Comparison of ENCODE assay signal across 8 mouse cellular contexts in the genomic region with DNA sequence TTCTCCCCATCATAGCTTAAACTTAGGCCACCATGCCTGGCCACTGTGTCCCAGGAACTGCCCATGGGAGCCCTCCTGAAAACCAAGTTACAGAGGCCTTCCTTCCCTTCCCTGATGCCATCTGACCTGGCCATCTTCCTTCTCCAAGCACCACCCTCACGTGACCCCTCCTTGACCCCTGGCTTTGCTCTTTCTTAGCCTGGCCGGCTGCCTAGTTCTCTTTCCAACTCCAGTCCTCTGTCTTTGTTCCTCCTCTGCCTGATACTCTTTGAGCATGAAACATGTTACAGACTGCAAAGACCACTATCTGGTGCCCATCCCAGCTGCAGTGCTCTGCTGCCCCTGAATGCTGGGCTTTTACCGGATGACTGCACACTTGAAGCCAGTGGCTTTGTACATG. TPM values are rescaled to one million over a fixed set of nuclear protein-coding genes. Genes with fewer than 3 reads are reported as not detected.
DNase-seq lines count a peak whose midpoint lies in the region; ATAC-seq and TF ChIP-seq lines count a peak whose summit lies in the region.
"Had no signal": no experiment of that assay in that cellular context is flagged by ENCODE, and none has a peak within 500 bp of the region (broad histone marks: within the 10 kb centered on the region; RNA-seq: fewer than 3 reads in every experiment).

No protein-coding gene starts in this region.

- peak overlapping the region; percentile 55; the same call in 1 of the 2 replicates for H3K9ac ChIP-seq in hindbrain, embryonic 13.5 days
- H3K9ac ChIP-seq in hindbrain, embryonic 14.5 days = no peak overlapping the region
- H3K9ac ChIP-seq in kidney, postnatal 0 days (ENCODE audit: low read depth, low read length) = 0 out of 2 replicates have a peak overlapping the region, but pooled peaks have one; percentile 18

- intact Hi-C loops in left cerebral cortex, adult 2 months (cut with DNase I) = loop anchor here (1.0 kb wide), 1 partner anchor 61 kb away; no protein-coding TSS in a partner anchor

- no peaks in the 10 kb centered on the region for H3K9me3 ChIP-seq in hindbrain, embryonic 13.5 days
- no peaks in the 10 kb centered on the region for H3K9me3 ChIP-seq in hindbrain, embryonic 14.5 days (ENCODE audit: control insufficient read depth, low read length)
- no peaks in the 10 kb centered on the region for H3K9me3 ChIP-seq in kidney, postnatal 0 days (replicated peaks; ENCODE audit: low read length)

- H3K4me1 ChIP-seq in hindbrain, embryonic 13.5 days (replicated peaks) = peaks cover 43% of the 10 kb centered on the region
- peaks cover 10% of the 10 kb centered on the region for H3K4me1 ChIP-seq in hindbrain, embryonic 14.5 days (replicated peaks; ENCODE audit: control insufficient read depth, insufficient read depth, low read length)
- peaks cover 28% of the 10 kb centered on the region for H3K4me1 ChIP-seq in kidney, postnatal 0 days (replicated peaks; ENCODE audit: insufficient read depth, low read length)

- no peak for DNase-seq in hindbrain, embryonic 14.5 days (ENCODE audit: low spot score)
- DNase-seq in 3T3-L1 (ENCODE audit: low read depth, low spot score) = peak; percentile 45
- DNase-seq in NIH3T3 (ENCODE audit: low read depth) = peak; percentile 48
- DNase-seq in kidney, postnatal 0 days (ENCODE audit: low spot score) = no peak
- no peak for DNase-seq in layer of hippocampus, adult 11-12 months (ENCODE audit: low spot score)
- DNase-seq in left cerebral cortex, adult 2 months (ENCODE audit: extremely low spot score in 1 of 2, low spot score in 2 of 2) = no peak

- H3K27ac ChIP-seq in hindbrain, embryonic 13.5 days = 0 out of 2 replicates have a peak overlapping the region, but pooled peaks have one; percentile 52
- H3K27ac ChIP-seq in hindbrain, embryonic 14.5 days = no peak overlapping the region
- 0 out of 2 replicates have a peak overlapping the region, but pooled peaks have one; percentile 6 for H3K27ac ChIP-seq in kidney, postnatal 0 days
- no peak overlapping the region for H3K27ac ChIP-seq in left cerebral cortex, adult 2 months

- TF ChIP-seq CTCF in kidney, postnatal 0 days (IDR thresholded peaks at IDR 0.05; ENCODE audit: low read depth) = no peak
- no peak for TF ChIP-seq CTCF in left cerebral cortex, adult 2 months (IDR thresholded peaks at IDR 0.05)

- no peak overlapping the region for H3K4me3 ChIP-seq in hindbrain, embryonic 13.5 days
- no peak overlapping the region for H3K4me3 ChIP-seq in hindbrain, embryonic 14.5 days (replicated peaks; ENCODE audit: low read length)
- H3K4me3 ChIP-seq in kidney, postnatal 0 days (replicated peaks; ENCODE audit: low read depth, low read length) = no peak overlapping the region
- H3K4me3 ChIP-seq in left cerebral cortex, adult 2 months = no peak overlapping the region

- ATAC-seq in hindbrain, embryonic 13.5 days (ENCODE audit: low FRiP score) = no peak
- ATAC-seq in hindbrain, embryonic 14.5 days (ENCODE audit: low FRiP score) = no peak
- ATAC-seq in kidney, postnatal 0 days (replicated peaks; ENCODE audit: low FRiP score, low read depth) = no peak

- no peak overlapping the region for H3K4me2 ChIP-seq in hindbrain, embryonic 13.5 days
- H3K4me2 ChIP-seq in hindbrain, embryonic 14.5 days (replicated peaks) = no peak overlapping the region
- no peak overlapping the region for H3K4me2 ChIP-seq in kidney, postnatal 0 days (ENCODE audit: low read length)

- H3K27me3 ChIP-seq in hindbrain, embryonic 13.5 days = 0 out of 2 replicates have a peak, but pooled peaks cover 2% of the 10 kb centered on the region
- H3K27me3 ChIP-seq in hindbrain, embryonic 14.5 days (ENCODE audit: control insufficient read depth, insufficient read depth, low read length) = no peaks in the 10 kb centered on the region
- H3K27me3 ChIP-seq in kidney, postnatal 0 days (ENCODE audit: insufficient read depth, low read length) = no peaks in the 10 kb centered on the region

- 43% methylated on average over 3 of the region's 3 CpGs for WGBS in hindbrain, embryonic 13.5 days
- whole genome bisulfite sequencing in hindbrain, embryonic 14.5 days = 31% methylated on average over 3 of the region's 3 CpGs
- 43% methylated on average over 3 of the region's 3 CpGs for WGBS in kidney, postnatal 0 days

- peaks cover 41% of the 10 kb centered on the region for H3K36me3 ChIP-seq in hindbrain, embryonic 13.5 days
- peaks cover 35% of the 10 kb centered on the region for H3K36me3 ChIP-seq in hindbrain, embryonic 14.5 days (replicated peaks; ENCODE audit: control insufficient read depth, insufficient read depth)
- H3K36me3 ChIP-seq in kidney, postnatal 0 days (ENCODE audit: insufficient read depth, low read length) = peaks cover 20% of the 10 kb centered on the region; the same call in 1 of the 2 replicates

RNA-seq across cellular contexts. Expression of gene Gm48552, which starts 0.6 kb away (rescaled TPM):
- 2.0 and 2.3 TPM in 2 replicates for polyA plus RNA-seq in hindbrain, embryonic 13.5 days (2015; fragmentation: Nextera tagmentation; extraction: Ambion mirVana)
- 1.9 and 2.2 TPM in 2 replicates for polyA plus RNA-seq in hindbrain, embryonic 14.5 days (2014; fragmentation: Nextera tagmentation; extraction: Ambion mirVana)
- polyA plus RNA-seq in kidney, postnatal 0 days (2015; fragmentation: Nextera tagmentation; extraction: Ambion mirVana) = 0.82 and 1.9 TPM in 2 replicates
- total RNA-seq in left cerebral cortex, adult 2 months (2021) = 1 to 10 TPM; 5.1 to 7.1 TPM
- total RNA-seq: common myeloid progenitor, adult 5-6 weeks had no signal

RNA-seq across cellular contexts. Expression of gene Smim24, which starts 3.5 kb away (rescaled TPM):
- 1.8 TPM in 2 replicates for polyA plus RNA-seq in hindbrain, embryonic 13.5 days (2015; fragmentation: Nextera tagmentation; extraction: Ambion mirVana)
- polyA plus RNA-seq in hindbrain, embryonic 14.5 days (2014; fragmentation: Nextera tagmentation; extraction: Ambion mirVana) = 0.84 and 1.3 TPM in 2 replicates
- 62.4 and 68.6 TPM in 2 replicates for polyA plus RNA-seq in kidney, postnatal 0 days (2015; fragmentation: Nextera tagmentation; extraction: Ambion mirVana)
- total RNA-seq in left cerebral cortex, adult 2 months (2021) = 1 to 10 TPM; 1.3 to 1.4 TPM

RNA-seq across cellular contexts. Expression of gene Gm48551, which starts 5.1 kb away (rescaled TPM):
- polyA plus RNA-seq in hindbrain, embryonic 13.5 days (2015; fragmentation: Nextera tagmentation; extraction: Ambion mirVana) = 6.5 and 8.1 TPM in 2 replicates
- polyA plus RNA-seq in hindbrain, embryonic 14.5 days (2014; fragmentation: Nextera tagmentation; extraction: Ambion mirVana) = 5.5 and 5.7 TPM in 2 replicates
- polyA plus RNA-seq in kidney, postnatal 0 days (2015; fragmentation: Nextera tagmentation; extraction: Ambion mirVana) = 1.9 and 2.1 TPM in 2 replicates
- total RNA-seq in left cerebral cortex, adult 2 months (2021) = 1 to 10 TPM; 2.0 to 3.4 TPM

RNA-seq across cellular contexts. Expression of gene Dohh, which starts 5.1 kb away (rescaled TPM):
- polyA plus RNA-seq in hindbrain, embryonic 13.5 days (2015; fragmentation: Nextera tagmentation; extraction: Ambion mirVana) = 72.1 and 74.8 TPM in 2 replicates
- 68.9 TPM in 2 replicates for polyA plus RNA-seq in hindbrain, embryonic 14.5 days (2014; fragmentation: Nextera tagmentation; extraction: Ambion mirVana)
- polyA plus RNA-seq in kidney, postnatal 0 days (2015; fragmentation: Nextera tagmentation; extraction: Ambion mirVana) = 74.3 and 80.6 TPM in 2 replicates
- 10 to 100 TPM; 87.1 to 95.1 TPM for total RNA-seq in left cerebral cortex, adult 2 months (2021)

RNA-seq across cellular contexts. Expression of gene Fzr1, which starts 11.1 kb away (rescaled TPM):
- 121 and 126 TPM in 2 replicates for polyA plus RNA-seq in hindbrain, embryonic 13.5 days (2015; fragmentation: Nextera tagmentation; extraction: Ambion mirVana)
- 119 and 125 TPM in 2 replicates for polyA plus RNA-seq in hindbrain, embryonic 14.5 days (2014; fragmentation: Nextera tagmentation; extraction: Ambion mirVana)
- polyA plus RNA-seq in kidney, postnatal 0 days (2015; fragmentation: Nextera tagmentation; extraction: Ambion mirVana) = 67.5 and 70.6 TPM in 2 replicates
- total RNA-seq in left cerebral cortex, adult 2 months (2021) = 10 to 100 TPM; 69.1 to 70.6 TPM

Comparison
In these comparisons a context has a peak if more than half of its experiments do, and no peak if none do; other contexts are left out.
1. H3K27ac ChIP-seq: peak in hindbrain, embryonic 13.5 days (single experiment) and kidney, postnatal 0 days (single experiment); none in hindbrain, embryonic 14.5 days (single experiment) and left cerebral cortex, adult 2 months (single experiment).
2. DNase-seq: peak in 3T3-L1 (single experiment) and NIH3T3 (single experiment); none in hindbrain, embryonic 14.5 days (single experiment), kidney, postnatal 0 days (single experiment), layer of hippocampus, adult 11-12 months (single experiment) and left cerebral cortex, adult 2 months (0 of 2).
3. RNA of gene Smim24, which starts 3.5 kb away (polyA plus RNA-seq): 62.4 to 68.6 TPM in kidney, postnatal 0 days; 1.8 TPM in hindbrain, embryonic 13.5 days and 0.84 to 1.3 TPM in hindbrain, embryonic 14.5 days; every median in the first group is over 10 times any median in the second.